Mouse (Mus musculus): ENCODE results near the gene Exd1. TPM values are rescaled to one million over a fixed set of nuclear protein-coding genes. Genes with fewer than 3 reads are reported as not detected.

The Exd1 gene
- polyA plus RNA-seq (2012), result 0.18 and 0.27 TPM in 2 replicates

- TF ChIP-seq GATA1 (IDR thresholded peaks at IDR 0.05; ENCODE audit: low read length), result no peak
These were observed at the start of gene Exd1, which contains the start of gene Chp1 for GRCm38 (mm10) chr2:119547522-119548370. TSS of gene Exd1 (minus strand) at chr2:119547627. TSS of gene Chp1 (plus strand) at chr2:119547697.

GRCm38 (mm10) chr2:119596781-119597330 is 49.4 kb upstream of the Exd1 start:
- no peak for TF ChIP-seq GATA1 (IDR thresholded peaks at IDR 0.05; ENCODE audit: low read length)

DNA sequence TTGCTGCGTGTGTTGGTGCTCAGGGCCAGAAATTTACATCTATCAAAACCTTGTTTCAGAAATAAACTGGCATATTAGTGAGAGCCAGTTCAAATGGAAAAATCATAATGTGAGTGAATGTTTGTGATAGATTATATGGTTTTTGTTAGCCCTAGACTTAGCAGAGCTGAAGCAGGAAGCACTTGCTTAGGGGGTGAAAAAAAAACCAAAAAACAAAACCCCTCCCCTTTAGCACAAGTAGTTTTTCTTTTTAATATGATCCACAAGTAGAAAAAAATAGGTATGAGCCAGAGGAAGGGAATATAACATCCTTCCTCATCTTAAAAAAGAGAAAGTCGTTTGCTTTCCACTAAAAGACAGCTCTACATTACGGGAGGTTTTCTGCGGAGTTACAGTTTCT is 47.9 kb upstream of the Exd1 start:
- TF ChIP-seq GATA1 (IDR thresholded peaks at IDR 0.05; ENCODE audit: low read length), result no peak

GRCm38 (mm10) chr2:119594113-119594981 is 46.9 kb upstream of the Exd1 start:
- TF ChIP-seq GATA1 (IDR thresholded peaks at IDR 0.05; ENCODE audit: low read length), result no peak

DNA sequence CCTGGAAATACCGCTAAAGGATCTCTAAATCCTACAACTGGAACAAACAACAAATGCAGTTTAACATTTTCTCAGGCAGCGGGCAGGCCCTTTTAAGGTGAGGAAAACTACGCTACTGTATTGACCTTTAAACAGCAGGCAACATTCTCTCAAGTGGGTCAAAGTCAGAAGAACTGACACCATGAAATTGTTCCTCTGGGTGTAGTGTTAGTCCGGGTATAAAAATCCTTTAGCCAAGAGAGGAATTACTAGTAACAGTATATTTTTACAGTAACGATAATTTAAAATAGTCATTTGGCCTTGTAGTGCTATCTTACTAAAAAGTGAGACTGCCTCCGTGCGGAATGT is 46.3 kb upstream of the Exd1 start:
- no peak for TF ChIP-seq GATA1 (IDR thresholded peaks at IDR 0.05; ENCODE audit: low read length)

DNA sequence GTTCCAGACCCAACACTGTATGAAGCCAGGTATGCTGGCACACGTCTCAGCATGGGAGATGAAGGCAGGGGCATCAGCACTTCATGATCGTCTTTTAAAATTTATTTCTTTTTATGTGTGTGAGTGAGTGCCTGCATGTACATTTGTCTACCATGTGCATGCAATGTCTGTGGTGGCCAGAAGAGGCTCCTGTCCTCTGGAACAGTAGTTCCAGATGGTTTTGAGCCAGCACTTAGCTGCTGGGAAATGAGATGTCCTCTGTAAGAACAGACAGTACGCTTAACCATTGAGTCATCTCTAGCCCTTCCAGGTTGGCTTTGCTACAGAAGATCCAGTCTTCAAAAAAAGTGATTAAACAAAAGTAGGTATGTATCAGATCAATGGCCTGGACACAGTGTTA is 43.8 kb upstream of the Exd1 start:
- TF ChIP-seq GATA1 (IDR thresholded peaks at IDR 0.05; ENCODE audit: low read length), result no peak

DNA sequence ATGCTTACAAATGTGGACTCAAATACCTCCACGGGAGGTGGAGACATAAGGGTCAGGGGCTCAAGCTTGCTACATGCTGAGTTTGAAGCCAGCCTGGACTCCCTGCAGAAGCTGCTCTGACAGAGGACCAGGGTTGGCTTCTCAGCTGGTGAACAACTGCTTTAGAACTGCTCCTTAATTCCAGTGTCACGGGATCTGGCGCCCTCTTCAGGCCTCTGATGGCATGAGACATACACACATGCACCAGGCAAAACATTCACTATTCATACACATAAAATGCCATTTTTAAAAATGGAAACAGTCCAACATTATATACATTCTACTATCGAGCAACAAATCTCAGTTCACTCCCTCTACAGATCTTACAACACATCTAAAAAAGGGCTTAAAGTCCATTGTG is 40.0 kb upstream of the Exd1 start:
- TF ChIP-seq GATA1 (IDR thresholded peaks at IDR 0.05; ENCODE audit: low read length), result no peak

DNA sequence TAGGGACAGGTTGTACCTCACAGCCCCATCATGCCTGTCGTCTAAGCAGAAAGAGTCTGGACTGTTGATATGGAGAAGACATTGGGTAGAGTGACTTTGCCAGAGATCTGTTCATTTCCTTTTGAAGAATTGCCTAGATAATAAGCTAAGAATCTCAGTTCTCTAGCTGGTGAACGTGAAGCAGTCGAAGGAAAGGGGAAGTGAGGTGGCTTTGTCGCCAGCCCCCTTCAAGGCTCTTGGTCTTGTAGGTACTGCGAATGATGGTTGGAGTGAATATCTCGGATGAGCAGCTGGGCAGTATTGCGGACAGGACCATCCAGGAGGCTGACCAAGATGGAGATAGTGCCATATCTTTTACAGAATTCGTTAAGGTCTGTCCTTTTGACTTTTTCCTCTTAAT is 36.9 kb upstream of the Exd1 start:
- TF ChIP-seq GATA1 (IDR thresholded peaks at IDR 0.05; ENCODE audit: low read length), result no peak

DNA sequence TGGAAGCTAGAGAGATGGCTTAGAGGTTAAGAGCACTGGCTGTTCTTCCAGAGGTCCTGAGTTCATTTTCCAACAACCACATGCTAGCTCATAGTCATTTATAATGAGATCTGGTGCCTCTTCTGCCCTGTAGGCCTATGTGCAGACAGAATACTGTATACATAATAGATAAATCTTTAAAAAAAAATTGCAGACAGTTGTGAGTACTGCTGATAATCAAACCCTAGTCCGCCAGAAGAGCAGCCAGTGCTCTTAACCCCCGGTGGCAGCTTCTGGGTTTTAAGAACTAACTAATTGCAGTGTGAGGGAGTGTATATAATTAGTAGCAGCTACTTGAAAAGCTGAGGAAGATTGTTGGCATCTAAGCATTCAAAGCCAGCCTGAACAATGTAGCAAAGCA is 36.0 kb upstream of the Exd1 start:
- TF ChIP-seq GATA1 (IDR thresholded peaks at IDR 0.05; ENCODE audit: low read length), result no peak

- no peak for TF ChIP-seq GATA1 (IDR thresholded peaks at IDR 0.05; ENCODE audit: low read length)
These were observed 34.1 kb upstream of the Exd1 start for GRCm38 (mm10) chr2:119581571-119581970.

GRCm38 (mm10) chr2:119572471-119572870 is 25.0 kb upstream of the Exd1 start:
- TF ChIP-seq GATA1 (IDR thresholded peaks at IDR 0.05; ENCODE audit: low read length), result no peak

DNA sequence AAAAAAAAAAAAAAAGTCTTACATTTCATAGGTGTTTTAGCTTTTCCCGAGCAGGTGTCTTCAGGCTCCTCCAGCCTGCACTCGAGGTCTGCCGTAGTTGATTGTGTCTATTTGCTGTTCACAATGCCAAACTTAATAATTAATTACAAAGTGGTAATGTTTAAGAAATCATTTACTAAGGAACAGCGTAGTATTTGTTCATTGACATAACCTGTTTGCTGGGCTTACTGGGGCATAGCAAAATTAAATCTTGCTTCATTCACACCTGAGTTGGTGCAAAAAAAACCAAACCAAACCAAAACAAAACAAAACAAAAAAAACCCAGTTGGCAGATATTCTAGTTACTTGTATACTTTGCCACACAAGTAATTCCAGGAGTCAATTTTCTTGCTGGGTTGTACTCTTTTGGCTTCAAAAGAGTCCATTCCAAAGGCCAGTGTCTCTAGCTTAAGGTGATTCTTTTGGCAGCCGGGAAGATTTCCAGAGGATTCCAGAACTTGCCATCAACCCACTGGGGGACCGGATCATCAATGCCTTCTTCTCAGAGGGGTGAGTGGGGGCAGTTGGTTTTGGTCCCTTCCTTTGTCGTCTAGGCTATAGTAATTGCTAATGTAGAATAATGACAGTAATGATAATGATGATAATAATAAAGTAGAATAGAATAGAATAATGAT is 18.9 kb upstream of the Exd1 start:
- no peak for TF ChIP-seq GATA1 (IDR thresholded peaks at IDR 0.05; ENCODE audit: low read length)

- no peak for TF ChIP-seq GATA1 (IDR thresholded peaks at IDR 0.05; ENCODE audit: low read length)
These were observed 17.9 kb upstream of the Exd1 start for GRCm38 (mm10) chr2:119565284-119565683.

DNA sequence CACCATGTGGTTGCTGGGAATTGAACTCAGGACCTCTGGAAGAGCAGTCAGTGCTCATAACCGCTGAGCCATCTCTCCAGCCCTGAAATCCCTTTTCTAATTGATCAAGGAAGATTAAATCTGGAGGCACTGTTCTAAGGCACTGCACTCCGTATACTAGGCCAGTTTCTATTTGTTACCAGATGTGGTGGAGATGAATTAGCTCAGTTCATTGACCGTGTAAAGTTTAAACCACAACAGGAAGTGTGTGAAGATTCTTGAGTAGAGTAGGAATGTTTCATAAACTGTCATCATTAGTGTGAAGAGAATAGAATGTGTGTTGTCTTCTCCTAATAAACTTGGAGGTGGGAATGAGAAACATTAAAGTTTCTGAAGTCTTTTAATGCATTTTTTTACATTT is 14.4 kb upstream of the Exd1 start:
- no peak for TF ChIP-seq GATA1 (IDR thresholded peaks at IDR 0.05; ENCODE audit: low read length)

GRCm38 (mm10) chr2:119558737-119559340 is 11.4 kb upstream of the Exd1 start:
- no peak for TF ChIP-seq GATA1 (IDR thresholded peaks at IDR 0.05; ENCODE audit: low read length)
